Mouse (Mus musculus): ENCODE measurements around the gene Itfg2.

Gene Itfg2

DNA sequence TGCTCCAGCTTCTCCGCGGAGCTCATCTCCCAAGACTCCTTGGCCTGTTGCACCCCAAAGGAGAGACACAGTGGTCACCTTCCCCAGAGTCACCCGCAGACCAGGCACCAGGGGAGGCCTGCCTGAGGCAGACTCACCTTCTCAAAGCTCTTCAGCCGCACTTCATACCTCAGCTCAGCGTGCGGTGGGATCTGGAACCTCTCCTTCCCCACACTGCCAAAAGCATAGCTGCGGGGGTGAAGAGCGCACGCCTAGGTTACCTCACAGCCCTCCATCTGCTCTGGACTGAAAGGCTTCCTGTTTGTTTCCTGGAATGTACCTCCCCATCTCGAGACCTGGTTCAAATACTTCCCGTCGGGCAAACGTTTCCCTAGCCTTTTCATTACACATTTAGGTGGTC is 8.8 kb upstream of the Itfg2 start:
- peak; percentile 51 to 63 for DNase-seq

GRCm38 (mm10) chr6:128432356-128432915 is 7.7 kb upstream of the Itfg2 start:
- DNase-seq: peak; percentile 84 to 89

DNA sequence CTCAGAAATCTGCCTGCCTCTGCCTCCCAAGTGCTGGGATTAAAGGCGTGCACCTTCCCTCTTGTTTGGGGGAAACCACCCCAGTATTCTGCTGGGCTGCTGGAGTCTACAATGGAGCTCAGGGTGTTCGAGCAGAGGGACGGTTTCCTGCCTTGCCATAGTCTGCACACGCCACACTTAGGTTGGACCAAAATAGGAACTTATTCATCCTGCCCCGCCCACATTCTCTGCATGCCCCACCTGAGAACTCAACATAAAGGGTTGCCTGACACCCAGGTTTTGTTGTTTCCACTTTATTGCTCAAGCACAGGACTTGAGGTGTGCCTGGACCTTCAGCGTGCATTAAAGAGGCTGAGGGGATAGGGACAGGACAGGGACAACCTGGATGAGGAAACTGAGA is 5.1 kb upstream of the Itfg2 start:
- no peak for DNase-seq

DNA sequence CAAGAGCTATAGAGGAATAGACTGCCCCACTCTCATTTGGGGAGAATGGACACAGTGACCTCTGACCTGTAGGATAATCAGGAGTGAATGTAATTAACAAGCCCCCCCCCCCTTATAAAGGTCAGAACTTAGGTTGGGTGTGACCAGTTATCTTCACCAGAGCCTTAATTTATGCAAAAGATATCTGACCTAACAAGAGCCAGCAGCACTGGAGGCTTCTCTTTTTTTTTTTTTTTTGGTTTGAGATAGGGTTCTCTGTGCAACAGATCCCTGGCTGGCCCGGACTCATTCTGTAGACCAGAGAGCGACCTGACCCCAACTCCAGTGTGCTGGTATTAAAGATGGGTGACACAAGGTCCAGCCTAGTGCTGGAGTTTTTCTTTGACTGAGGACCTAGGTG is 4.6 kb upstream of the Itfg2 start:
- DNase-seq: no peak

DNA sequence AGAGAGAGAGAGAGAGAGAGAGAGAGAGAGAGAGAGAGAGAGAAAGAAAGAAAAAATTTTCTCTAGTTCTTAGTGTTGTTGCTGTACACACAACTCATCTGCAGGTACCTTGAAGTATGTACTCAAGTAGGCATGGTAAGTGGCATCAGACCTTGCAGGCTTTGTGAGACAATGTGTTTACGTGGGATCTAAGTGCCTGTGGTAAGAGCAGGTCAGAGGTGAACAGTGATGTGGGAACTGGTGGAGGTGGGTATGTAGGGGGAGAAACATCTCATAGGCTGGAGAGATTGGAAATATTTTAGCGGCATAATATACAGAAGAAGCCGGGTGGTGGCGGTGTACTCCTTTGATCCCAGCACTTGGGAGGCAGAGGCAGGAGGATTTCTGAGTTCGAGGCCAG is 2.8 kb upstream of the Itfg2 start:
- no peak for DNase-seq

DNA sequence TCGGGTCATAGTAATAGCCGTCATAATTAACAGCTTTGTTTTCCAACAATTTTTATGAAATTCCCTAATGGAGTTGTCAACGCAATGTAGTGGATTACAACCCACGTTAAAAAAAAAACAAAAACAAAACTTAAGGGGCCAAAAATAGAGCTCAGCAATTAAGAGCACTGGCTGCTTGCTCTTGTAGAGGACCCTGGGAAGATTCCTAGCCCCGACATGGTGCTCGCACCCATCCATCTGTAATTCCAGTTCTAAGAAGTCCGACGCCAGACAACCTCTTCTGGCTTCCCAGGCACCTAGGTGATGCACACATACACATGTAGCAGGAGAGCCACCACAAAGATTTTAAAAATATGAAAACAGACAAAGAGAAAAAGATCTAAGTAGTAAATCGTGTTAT is 315 bp upstream of the Itfg2 start:
- DNase-seq: peak in 1 of 2 experiments; percentile 51

- DNase-seq: peak in 1 of 2 experiments; percentile 26
Measured at GRCm38 (mm10) chr6:128423496-128424268, 1.0 kb downstream of the Itfg2 start.

DNA sequence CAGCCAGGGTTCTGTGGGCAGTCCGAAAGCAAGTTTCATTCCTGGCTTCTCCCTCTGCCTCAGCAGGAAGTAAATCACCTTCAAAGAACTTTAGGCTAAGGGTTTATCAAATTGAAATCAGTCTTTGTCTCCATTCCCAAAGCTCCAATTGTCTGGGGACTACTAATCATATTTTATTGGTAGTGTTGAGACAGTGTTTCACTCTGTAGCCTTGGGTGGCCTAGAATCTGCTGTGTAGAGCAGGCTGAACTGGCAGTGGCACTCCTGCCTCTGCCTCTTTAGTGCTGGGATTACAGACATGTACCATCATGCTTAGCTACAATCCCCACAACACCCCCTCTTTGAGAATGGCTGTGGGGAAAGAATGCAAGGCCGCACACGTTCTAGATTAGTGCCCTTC is 3.3 kb downstream of the Itfg2 start:
- no peak for DNase-seq

DNA sequence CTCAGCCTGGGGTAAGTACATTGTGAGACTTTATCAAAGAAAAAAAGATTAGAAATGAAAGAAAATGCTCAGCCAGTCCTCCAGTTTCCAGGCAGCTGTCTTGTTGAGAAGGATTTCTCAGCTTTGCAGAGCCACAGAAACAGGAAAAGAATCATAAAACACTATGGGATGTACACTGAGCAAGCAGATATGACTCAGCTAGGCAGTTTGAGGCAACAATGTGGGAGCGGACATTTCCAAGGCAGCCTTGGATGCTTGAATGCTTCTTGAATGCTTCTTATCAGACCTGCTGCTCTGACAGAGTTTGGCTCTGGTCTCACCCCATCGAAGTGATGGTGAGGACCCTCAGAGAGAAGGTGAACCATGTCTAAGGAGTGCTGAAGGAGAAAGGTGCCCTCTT is 3.7 kb downstream of the Itfg2 start:
- DNase-seq: no peak

DNA sequence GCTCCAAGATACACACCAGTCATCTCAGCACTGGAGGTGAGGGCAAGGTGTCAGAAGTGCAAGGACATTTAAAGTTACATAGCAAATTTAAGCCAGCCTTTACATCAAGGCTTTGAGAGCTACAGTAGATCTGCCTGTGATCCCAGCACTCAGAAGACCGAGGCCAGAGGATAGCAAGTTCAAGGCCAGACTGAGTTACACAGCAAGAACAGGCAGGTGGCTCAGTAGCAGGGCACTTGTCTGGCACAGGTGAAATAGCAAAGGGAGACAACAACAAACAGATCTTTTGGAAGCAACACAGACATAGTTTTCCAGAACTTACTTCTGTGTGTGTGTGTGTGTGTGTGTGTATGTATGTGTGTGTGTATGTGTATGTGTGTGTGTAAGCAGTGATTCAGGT is 6.7 kb downstream of the Itfg2 start:
- no peak for DNase-seq

- no peak for DNase-seq
Measured at GRCm38 (mm10) chr6:128416169-128416568, 8.6 kb downstream of the Itfg2 start.

- DNase-seq: peak; percentile 87 to 92
Measured at GRCm38 (mm10) chr6:128411115-128411514, 13.6 kb downstream of the Itfg2 start.

DNA sequence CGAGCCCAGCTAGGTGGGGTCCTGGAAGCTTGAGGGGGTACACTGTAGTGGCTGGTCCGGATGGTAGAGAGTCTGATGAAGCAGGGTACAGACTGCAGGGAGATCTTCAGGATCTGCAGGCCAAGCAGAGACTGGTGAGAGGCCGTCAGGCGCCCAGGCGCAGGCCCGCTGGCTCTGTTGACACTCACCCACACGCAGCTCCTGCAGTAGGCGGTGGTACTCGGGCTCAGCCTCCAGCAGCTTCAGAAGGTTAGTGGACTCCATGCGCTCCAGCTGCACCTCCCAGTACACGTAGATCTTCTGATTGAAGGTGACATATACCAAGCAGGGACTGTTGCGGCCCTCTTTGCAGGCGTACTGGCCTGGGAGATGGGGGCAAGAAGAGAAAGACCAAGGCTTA is 14.4 kb downstream of the Itfg2 start:
- no peak for DNase-seq

- no peak for DNase-seq
Measured at GRCm38 (mm10) chr6:128408544-128409125, 16.1 kb downstream of the Itfg2 start.

DNA sequence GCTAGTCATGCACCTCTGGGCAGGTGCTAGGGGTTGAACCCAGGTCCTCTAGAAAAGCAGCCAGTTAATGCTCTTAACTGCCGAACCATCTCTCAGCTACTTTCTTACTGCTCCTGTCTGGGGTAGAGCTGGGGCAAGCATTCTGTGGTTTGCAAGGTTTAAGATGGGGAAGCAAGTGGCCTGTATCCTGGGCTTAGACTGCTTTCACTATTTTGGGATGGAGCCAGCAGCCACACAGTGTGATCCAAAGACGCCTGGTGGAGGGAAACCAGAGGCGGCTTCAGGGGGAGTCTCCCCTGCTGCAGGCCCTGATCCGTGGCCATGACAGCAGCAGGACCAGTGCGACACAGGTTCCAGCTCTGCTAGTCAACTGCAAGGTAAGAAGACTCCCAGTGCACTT is 20.0 kb downstream of the Itfg2 start:
- peak; percentile 32 to 35 for DNase-seq

GRCm38 (mm10) chr6:128399421-128400185 is 25.1 kb downstream of the Itfg2 start:
- peak; percentile 77 to 82 for DNase-seq

DNA sequence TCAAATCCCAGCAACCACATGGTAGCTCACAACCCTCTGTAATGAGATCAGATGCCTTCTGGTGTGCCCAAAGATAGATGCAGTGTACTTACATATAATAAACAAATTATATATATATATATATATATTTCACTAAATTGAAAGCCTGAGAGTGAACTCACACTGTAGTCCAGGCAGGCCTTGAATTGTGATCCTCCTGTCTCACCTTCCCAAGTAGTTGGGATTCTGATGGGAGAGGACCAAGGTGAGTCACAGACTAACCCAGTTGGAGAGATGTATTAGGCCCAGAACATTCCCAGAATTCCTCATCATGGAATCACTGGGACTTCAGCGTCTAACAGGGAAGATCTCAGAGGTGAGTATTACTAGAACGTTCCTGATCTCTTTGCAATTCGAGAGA is 25.7 kb downstream of the Itfg2 start, which contains the start of gene Nrip2:
Nrip2 (plus strand) TSS at position 301 of the 400 bp plus-strand sequence.
- DNase-seq: no peak

DNA sequence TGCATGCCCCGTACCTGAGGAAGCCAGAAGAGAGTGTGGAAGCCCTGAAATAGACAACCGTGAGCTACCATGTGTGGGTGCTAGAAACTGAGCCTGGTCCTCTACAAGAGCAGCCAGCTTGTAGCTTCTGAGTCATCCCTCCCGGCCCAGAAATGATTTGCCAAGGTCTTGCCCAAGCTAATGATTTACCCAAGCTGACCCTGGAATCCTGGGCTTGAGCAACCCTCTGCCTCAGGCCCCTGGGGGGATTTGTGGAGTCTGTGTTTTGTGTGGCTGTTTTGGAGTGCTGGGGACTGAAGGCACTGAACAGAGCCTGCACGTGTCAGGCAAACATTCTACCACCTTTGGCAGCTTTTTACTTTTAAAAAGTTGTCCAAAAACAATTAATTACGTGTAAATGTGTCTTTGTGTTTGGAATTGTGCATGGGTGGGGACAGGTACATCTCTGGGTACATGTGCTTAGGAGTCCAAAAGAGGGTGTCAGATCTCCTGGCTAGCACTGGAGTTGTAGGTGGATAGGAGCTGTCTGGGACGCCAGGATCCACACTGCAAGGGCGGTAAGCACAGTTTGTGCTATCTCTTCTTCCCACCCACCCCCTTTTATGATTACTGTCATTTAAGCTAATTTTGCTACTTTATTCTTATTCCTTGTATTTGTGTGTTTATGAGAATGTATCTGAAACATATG is 27.0 kb downstream of the Itfg2 start:
- DNase-seq: no peak

- no peak for DNase-seq
Measured at GRCm38 (mm10) chr6:128390683-128391082, 34.0 kb downstream of the Itfg2 start.

DNA sequence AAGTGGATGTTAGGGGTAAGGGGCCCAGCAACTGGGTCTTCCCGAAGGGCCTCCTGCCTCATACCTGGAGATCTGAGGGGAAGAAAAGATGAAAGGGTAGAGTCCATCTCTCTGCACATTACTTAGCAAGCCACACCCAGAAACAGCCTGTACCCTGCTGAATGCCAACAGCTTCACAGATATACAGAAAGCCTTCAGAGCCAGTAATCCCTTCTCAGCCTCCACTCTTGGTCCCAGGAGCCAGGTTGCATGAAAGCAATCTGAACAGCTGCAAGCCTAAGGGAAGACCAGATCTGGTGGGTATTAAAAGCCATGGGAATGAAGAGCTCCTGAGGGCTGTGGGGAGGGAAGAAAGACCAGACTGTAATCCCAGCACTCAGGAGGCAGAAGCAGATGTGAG is 35.5 kb downstream of the Itfg2 start:
- DNase-seq: no peak

DNA sequence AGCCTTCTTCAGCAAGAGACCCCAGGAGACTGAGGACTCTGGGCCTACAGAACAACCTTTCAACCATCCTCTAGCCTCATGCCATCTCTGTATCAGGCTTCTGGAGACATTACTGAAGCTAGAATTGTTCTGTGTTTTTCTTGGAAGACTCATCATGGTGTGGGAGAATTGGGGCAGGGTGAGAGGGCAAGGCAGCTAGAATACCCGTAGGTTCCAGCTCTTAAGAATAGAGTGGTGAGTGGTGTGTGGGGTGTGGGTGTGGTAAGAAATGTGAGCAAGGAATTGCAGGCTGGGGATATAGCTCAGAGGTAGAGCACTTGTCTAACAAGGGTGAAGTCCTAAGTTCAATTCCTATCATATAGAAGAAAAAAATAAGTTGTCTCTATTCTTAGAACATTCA is 39.7 kb downstream of the Itfg2 start:
- no peak for DNase-seq

- no peak for DNase-seq
Measured at GRCm38 (mm10) chr6:128383752-128384151, 41.0 kb downstream of the Itfg2 start.

GRCm38 (mm10) chr6:128381254-128381653 is 43.5 kb downstream of the Itfg2 start:
- DNase-seq: no peak
